Mouse (Mus musculus) bone marrow macrophage, adult 2 months (primary cell): Measurements from ENCODE around the gene Krt7.
A peak's percentile ranks its signal among the peaks of the same experiment; 100 is the strongest.

Source experiments
- CTCF ChIP-seq: IDR thresholded peaks from 2 replicates; pipeline ENCODE4 v1.5.1; 2012; ENCODE audit warnings: low read depth, mild to moderate bottlenecking, low read length, moderate library complexity
- POLR2A ChIP-seq: IDR thresholded peaks from 2 replicates; pipeline ENCODE4 v1.6.1; 2012; ENCODE audit warnings: mild to moderate bottlenecking, low read depth, low read length, borderline replicate concordance

DNA sequence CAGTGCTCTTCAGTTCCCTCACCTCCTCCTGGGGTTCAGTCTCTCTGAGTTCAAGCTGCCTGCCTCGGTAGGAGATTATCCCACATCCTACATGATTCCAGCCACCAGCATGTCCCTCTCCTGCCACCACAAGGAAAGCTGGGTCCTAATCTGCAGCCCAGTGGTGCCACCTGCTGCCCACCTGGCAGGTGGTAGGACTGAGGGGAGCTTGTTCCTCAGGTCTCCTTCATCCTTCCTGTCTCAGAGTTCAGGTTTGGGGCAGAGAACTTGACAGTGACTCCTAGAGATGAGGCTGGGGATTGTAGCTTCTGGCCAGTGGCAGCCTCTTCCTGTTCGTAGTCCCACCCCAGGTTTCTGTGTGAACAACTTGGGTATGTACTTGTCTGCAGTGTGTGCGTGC, 23.7 kb upstream of the Krt7 start:
- TF ChIP-seq POLR2A (no peak), CTCF (peak; percentile 50)
